Mouse (Mus musculus) embryo, embryonic 10 days (tissue): Measurements from ENCODE around the gene Olfr661.
A peak's percentile ranks its signal among the peaks of the same experiment; 100 is the strongest.

Experiments
- DNase-seq: peaks from one replicate; pipeline ENCODE4 v3.0.0-alpha.2; 2015; ENCODE audit warnings: low spot score

Olfr661 gene

DNA sequence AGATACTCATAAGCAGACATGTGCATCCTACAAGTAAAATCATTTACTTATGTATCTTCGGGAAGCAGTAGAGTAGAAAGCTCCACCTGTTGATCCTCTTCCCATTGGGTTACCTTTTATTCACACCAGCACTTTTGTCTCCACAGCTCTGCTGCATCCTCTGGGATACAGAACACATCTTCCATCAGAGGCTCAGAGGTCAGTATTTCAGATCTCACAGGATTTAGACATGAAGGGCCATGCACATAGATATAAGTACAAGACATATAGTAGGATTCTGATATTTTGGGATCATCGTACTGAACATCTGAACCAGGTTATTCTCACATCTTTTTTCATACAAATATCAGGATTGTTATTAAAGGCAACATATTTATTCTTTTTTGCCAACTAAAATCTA lies at the start of gene Olfr661:
Olfr661 (plus strand) TSS at position 301 of the 400 bp plus-strand sequence.
- no peak for DNase-seq

DNA sequence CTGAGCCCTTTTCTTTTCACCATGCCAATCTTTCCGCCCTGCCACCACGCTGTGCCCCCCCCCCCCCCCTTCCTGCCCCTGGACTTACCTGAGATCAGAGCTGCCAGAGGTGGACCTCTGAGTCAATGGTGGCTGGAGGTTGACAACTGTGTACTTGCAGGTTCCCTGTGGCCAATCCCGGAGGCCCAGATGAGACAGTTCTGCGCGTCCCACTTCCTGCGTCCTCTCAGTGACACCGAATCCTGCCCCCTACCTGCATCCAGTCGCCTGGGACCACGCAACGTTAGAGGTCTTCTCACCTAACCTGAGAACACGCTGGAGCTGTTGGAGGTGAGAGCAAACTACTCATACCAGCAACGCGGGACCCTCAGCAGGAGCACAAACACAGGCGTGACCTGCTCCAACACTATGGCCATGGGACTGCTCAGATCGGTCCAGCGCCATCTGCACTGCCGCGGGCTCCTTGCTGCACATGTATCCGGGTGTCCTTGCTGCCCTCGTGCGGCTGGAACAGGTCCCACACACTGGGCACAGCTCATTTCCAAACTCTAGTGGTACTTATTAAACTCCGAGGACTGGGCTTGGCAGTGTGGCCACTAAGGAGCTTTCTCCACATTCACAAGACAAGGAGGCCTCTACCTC lies 39.3 kb upstream of the Olfr661 start, which contains the start of gene Olfr658:
Olfr658 (minus strand) TSS at position 465 of the 642 bp plus-strand sequence.
- DNase-seq: peak; percentile 81

DNA sequence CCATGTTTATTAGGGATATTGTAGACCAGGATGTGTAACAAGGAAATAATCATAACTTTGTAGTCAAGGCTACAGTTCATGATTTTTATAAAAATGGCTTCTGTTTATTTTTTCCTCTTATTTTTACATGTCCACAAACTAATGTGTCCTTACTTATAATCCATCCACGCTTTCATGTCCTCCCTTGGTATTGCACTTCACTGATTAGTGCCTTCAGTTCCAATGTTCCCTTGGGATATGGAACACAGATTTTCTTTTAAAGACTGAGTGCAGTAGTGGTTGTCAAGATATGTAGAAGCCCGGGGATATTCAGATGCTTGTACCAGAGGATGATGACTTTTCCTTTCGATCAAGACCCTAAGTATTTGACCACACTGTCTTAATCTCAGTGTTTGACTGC lies 19.8 kb upstream of the Olfr661 start, which contains the start of gene Olfr659:
Olfr659 (plus strand) TSS at position 301 of the 400 bp plus-strand sequence.
- DNase-seq: no peak
